Mouse (Mus musculus): ENCODE results near the gene Cdiptos. TPM values are rescaled to one million over a fixed set of nuclear protein-coding genes. Genes with fewer than 3 reads are reported as not detected.
A peak's percentile ranks its signal among the peaks of the same experiment; 100 is the strongest.

The Cdiptos gene
- total RNA-seq, 2 experiments from 2014 or later, result not detected

- intact Hi-C loops (cut with DNase I), result no loop called here
- DNase-seq, result no peak
These were observed 2.9 kb upstream of the Cdiptos start for GRCm38 (mm10) chr7:126978841-126979240.

GRCm38 (mm10) chr7:126976878-126977459, 1.1 kb upstream of the Cdiptos start:
- intact Hi-C loops (cut with DNase I), result no loop called here
- no peak for DNase-seq

- DNase-seq, result no peak
- intact Hi-C loops (cut with DNase I), result no loop called here
These were observed 177 bp downstream of the Cdiptos start, which contains the start of gene Cdipt for GRCm38 (mm10) chr7:126975893-126975949. Gene Cdipt, plus strand, starts transcription at chr7:126975914.

- DNase-seq, result no peak
- intact Hi-C loops (cut with DNase I), result no loop called here
These were observed 405 bp downstream of the Cdiptos start for GRCm38 (mm10) chr7:126975493-126975892.

- DNase-seq, result no peak
- intact Hi-C loops (cut with DNase I), result no loop called here
These were observed 8.5 kb downstream of the Cdiptos start for GRCm38 (mm10) chr7:126967361-126967760.

GRCm38 (mm10) chr7:126965568-126965967, 10.3 kb downstream of the Cdiptos start:
- intact Hi-C loops (cut with DNase I), result no loop called here
- peak; percentile 39 for DNase-seq

GRCm38 (mm10) chr7:126963548-126964286, 12.2 kb downstream of the Cdiptos start:
- peak; percentile 34 for DNase-seq

GRCm38 (mm10) chr7:126961965-126962364, 13.9 kb downstream of the Cdiptos start:
- no peak for DNase-seq
- intact Hi-C loops (cut with DNase I), result no loop called here

More at GRCm38 (mm10) chr7:126963548-126964286, 12.2 kb downstream of the Cdiptos start:
- intact Hi-C loops (cut with DNase I), result no loop called here

- intact Hi-C loops (cut with DNase I), result no loop called here
- DNase-seq, result no peak
These were observed 14.8 kb downstream of the Cdiptos start for GRCm38 (mm10) chr7:126961095-126961494.

GRCm38 (mm10) chr7:126959780-126960179, 16.1 kb downstream of the Cdiptos start:
- intact Hi-C loops (cut with DNase I), result no loop called here
- DNase-seq, result no peak

- intact Hi-C loops (cut with DNase I), result no loop called here
- DNase-seq, result no peak
These were observed 20.8 kb downstream of the Cdiptos start for GRCm38 (mm10) chr7:126955125-126955524.

- intact Hi-C loops (cut with DNase I), result no loop called here
- DNase-seq, result peak; percentile 38
These were observed 23.3 kb downstream of the Cdiptos start for GRCm38 (mm10) chr7:126952646-126953045.

GRCm38 (mm10) chr7:126951741-126952140, 24.2 kb downstream of the Cdiptos start:
- intact Hi-C loops (cut with DNase I), result no loop called here
- DNase-seq, result no peak

GRCm38 (mm10) chr7:126950647-126951615, 25.0 kb downstream of the Cdiptos start:
- intact Hi-C loops (cut with DNase I), result no loop called here
- DNase-seq, result peak; percentile 56

- intact Hi-C loops (cut with DNase I), result loop anchor here (10.0 kb wide), 1 partner anchor 155 kb away; no protein-coding TSS in a partner anchor
- peak; percentile 86 for DNase-seq
These were observed 25.9 kb downstream of the Cdiptos start, which contains the start of gene Sez6l2 for GRCm38 (mm10) chr7:126949793-126950646. Gene Sez6l2, plus strand, starts transcription at chr7:126950563.

- intact Hi-C loops (cut with DNase I), result loop anchor here (10.0 kb wide), 1 partner anchor 155 kb away; no protein-coding TSS in a partner anchor
- peak; percentile 71 for DNase-seq
These were observed 26.5 kb downstream of the Cdiptos start, which contains the start of gene Asphd1 for GRCm38 (mm10) chr7:126949403-126949792. Gene Asphd1, minus strand, starts transcription at chr7:126949582.

GRCm38 (mm10) chr7:126948626-126949025, 27.3 kb downstream of the Cdiptos start:
- intact Hi-C loops (cut with DNase I), result loop anchor here (10.0 kb wide), 1 partner anchor 156 kb away; no protein-coding TSS in a partner anchor
- no peak for DNase-seq

GRCm38 (mm10) chr7:126946530-126946929, 29.4 kb downstream of the Cdiptos start:
- DNase-seq, result peak; percentile 71
- intact Hi-C loops (cut with DNase I), result loop anchor here (10.0 kb wide), 1 partner anchor 158 kb away; no protein-coding TSS in a partner anchor

- intact Hi-C loops (cut with DNase I), result loop anchor here (10.0 kb wide), 1 partner anchor 163 kb away; no protein-coding TSS in a partner anchor
- DNase-seq, result no peak
These were observed 34.1 kb downstream of the Cdiptos start for GRCm38 (mm10) chr7:126941801-126942200.

GRCm38 (mm10) chr7:126941171-126941570, 34.7 kb downstream of the Cdiptos start:
- DNase-seq, result no peak
- intact Hi-C loops (cut with DNase I), result loop anchor here (10.0 kb wide), 1 partner anchor 164 kb away; no protein-coding TSS in a partner anchor
